Mouse (Mus musculus) lung, embryonic 16.5 days (tissue): ENCODE measurements around the gene Trip11. TPM values are rescaled to one million over a fixed set of nuclear protein-coding genes. Genes with fewer than 3 reads are reported as not detected.

Experiments used
- ATAC-seq: fragments of 200-750 bp; cut with Nextera tagmentation; 2 replicates; pipeline ENCODE4 v1.8.0; 2017; ENCODE audit warnings: low read depth, mild to moderate bottlenecking, moderate library complexity
- H3K27ac ChIP-seq: fragments of 300-500 bp; sonication (generic); 2 replicates; pipeline ENCODE4 v1.5.1; 2014; ENCODE audit warnings: mild to moderate bottlenecking, control low read depth, low read length
- H3K27me3 ChIP-seq: fragments of 300-500 bp; sonication (generic); 2 replicates; pipeline ENCODE4 v1.6.1; 2014; ENCODE audit warnings: low read depth, low read length, mixed read lengths; ENCODE audit not compliant: control insufficient read depth, insufficient read depth
- H3K36me3 ChIP-seq: fragments of 300-500 bp; sonication (generic); 2 replicates; pipeline ENCODE4 v1.6.1; 2014; ENCODE audit warnings: low read length; ENCODE audit not compliant: control insufficient read depth, insufficient read depth
- H3K4me1 ChIP-seq: fragments of 300-500 bp; sonication (generic); replicated peaks from 2 replicates; pipeline ENCODE4 v1.6.1; 2014; ENCODE audit warnings: low read length, mixed read lengths; ENCODE audit not compliant: control insufficient read depth, insufficient read depth
- H3K4me2 ChIP-seq: fragments of 300-500 bp; sonication (generic); 2 replicates; pipeline ENCODE4 v1.6.1; 2014; ENCODE audit warnings: low read depth, low read length, control low read depth
- H3K4me3 ChIP-seq: fragments of 300-500 bp; sonication (generic); 2 replicates; pipeline ENCODE4 v1.5.1; 2014; ENCODE audit warnings: mild to moderate bottlenecking, low read length, control low read depth
- H3K9ac ChIP-seq: fragments of 300-500 bp; sonication (generic); 2 replicates; pipeline ENCODE4 v1.6.1; 2014; ENCODE audit warnings: low read length, control low read depth
- H3K9me3 ChIP-seq: fragments of 300-500 bp; sonication (generic); 2 replicates; pipeline ENCODE4 v1.6.1; 2016; ENCODE audit warnings: low read length; ENCODE audit not compliant: control insufficient read depth
- WGBS: fragments of 180-500 bp; shearing (Covaris S2); extraction: QIAGEN DNeasy Blood & Tissue Kit; methylation state at CpG from one replicate; pipeline ENCODE4 v1.1.7; 2014; 5-methylcytosine and 5-hydroxymethylcytosine counted together
- polyA plus RNA-seq: library from polyadenylated mRNA; unstranded; fragments of >200 nt; fragmentation: Nextera tagmentation; extraction: Ambion mirVana; gene quantifications from 2 replicates; pipeline ENCODE4 v1.2.1, GENCODE M21; 2015

The Trip11 gene
- polyA plus RNA-seq, 1 experiment from 2014 or later = 23.4 TPM

GRCm38 (mm10) chr12:101904170-101904569, 8.9 kb downstream of the Trip11 start:
- no peak for ATAC-seq
- WGBS = 89% methylated on average over 3 of the region's 3 CpGs
- Histone ChIP-seq H3K4me3 (no peak overlapping the region), H3K9ac (no peak overlapping the region), H3K27ac (no peak overlapping the region), H3K36me3 (peaks cover 8% of the 10 kb centered on the region), H3K4me1 (no peaks in the 10 kb centered on the region), H3K9me3 (no peaks in the 10 kb centered on the region), H3K4me2 (no peak overlapping the region), H3K27me3 (no peaks in the 10 kb centered on the region)

GRCm38 (mm10) chr12:101899671-101900245, 13.3 kb downstream of the Trip11 start:
- H3K36me3 ChIP-seq = 0 out of 2 replicates have a peak, but pooled peaks cover 2% of the 10 kb centered on the region
- no peak overlapping the region for H3K4me2 ChIP-seq
- H3K4me3 ChIP-seq = no peak overlapping the region
- 69% methylated on average over 2 of the region's 2 CpGs for WGBS
- H3K27ac ChIP-seq = no peak overlapping the region
- H3K9me3 ChIP-seq = no peaks in the 10 kb centered on the region
- no peaks in the 10 kb centered on the region for H3K4me1 ChIP-seq
- ATAC-seq = no peak
- no peaks in the 10 kb centered on the region for H3K27me3 ChIP-seq
- H3K9ac ChIP-seq = no peak overlapping the region

DNA sequence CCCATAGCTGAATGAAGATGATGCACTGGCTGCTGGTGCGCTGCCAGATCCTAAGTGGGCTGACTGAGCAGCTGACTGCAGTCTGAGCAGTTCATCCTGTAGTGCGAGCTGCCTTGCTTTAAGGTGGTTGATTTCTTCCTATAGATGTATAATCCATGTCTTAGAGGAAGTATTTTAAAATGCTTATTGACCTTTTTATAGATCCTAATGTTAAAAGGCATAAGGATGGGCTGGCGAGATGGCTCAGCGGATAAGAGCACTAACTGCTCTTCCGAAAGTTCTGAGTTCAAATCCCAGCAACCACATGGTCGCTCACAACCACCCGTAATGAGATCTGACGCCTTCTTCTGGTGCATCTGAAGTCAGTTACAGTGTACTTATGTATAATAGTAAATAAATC, 14.1 kb downstream of the Trip11 start:
- Histone ChIP-seq H3K27me3 (no peaks in the 10 kb centered on the region), H3K9me3 (no peaks in the 10 kb centered on the region), H3K9ac (no peak overlapping the region), H3K36me3 (0 out of 2 replicates have a peak, but pooled peaks cover 2% of the 10 kb centered on the region), H3K4me2 (no peak overlapping the region), H3K4me1 (no peaks in the 10 kb centered on the region), H3K27ac (no peak overlapping the region), H3K4me3 (no peak overlapping the region)
- ATAC-seq = no peak
- 95% methylated on average over 8 of the region's 8 CpGs for WGBS

GRCm38 (mm10) chr12:101897113-101897512, 16.0 kb downstream of the Trip11 start:
- no peak overlapping the region for H3K4me3 ChIP-seq
- no peak overlapping the region for H3K9ac ChIP-seq
- H3K9me3 ChIP-seq = no peaks in the 10 kb centered on the region
- H3K4me1 ChIP-seq = no peaks in the 10 kb centered on the region
- peaks cover 9% of the 10 kb centered on the region; the same call in 1 of the 2 replicates for H3K36me3 ChIP-seq
- no peak overlapping the region for H3K4me2 ChIP-seq
- H3K27me3 ChIP-seq = no peaks in the 10 kb centered on the region
- ATAC-seq = no peak
- no peak overlapping the region for H3K27ac ChIP-seq
- 70% methylated on average over 7 of the region's 7 CpGs for WGBS

GRCm38 (mm10) chr12:101893296-101893695, 19.8 kb downstream of the Trip11 start:
- H3K36me3 ChIP-seq = peaks cover 17% of the 10 kb centered on the region; the same call in 1 of the 2 replicates
- 85% methylated on average over 8 of the region's 8 CpGs for WGBS
- H3K4me2 ChIP-seq = no peak overlapping the region
- ATAC-seq = no peak
- no peaks in the 10 kb centered on the region for H3K27me3 ChIP-seq
- no peak overlapping the region for H3K4me3 ChIP-seq
- H3K27ac ChIP-seq = no peak overlapping the region
- no peaks in the 10 kb centered on the region for H3K9me3 ChIP-seq
- H3K4me1 ChIP-seq = no peaks in the 10 kb centered on the region
- no peak overlapping the region for H3K9ac ChIP-seq

GRCm38 (mm10) chr12:101892832-101893231, 20.2 kb downstream of the Trip11 start:
- peaks cover 17% of the 10 kb centered on the region; the same call in 1 of the 2 replicates for H3K36me3 ChIP-seq
- no peaks in the 10 kb centered on the region for H3K9me3 ChIP-seq
- no peak overlapping the region for H3K4me2 ChIP-seq
- ATAC-seq = no peak
- WGBS = 97% methylated on average over 2 of the region's 2 CpGs
- no peak overlapping the region for H3K9ac ChIP-seq
- no peak overlapping the region for H3K4me3 ChIP-seq
- H3K27me3 ChIP-seq = no peaks in the 10 kb centered on the region
- no peak overlapping the region for H3K27ac ChIP-seq
- H3K4me1 ChIP-seq = no peaks in the 10 kb centered on the region

DNA sequence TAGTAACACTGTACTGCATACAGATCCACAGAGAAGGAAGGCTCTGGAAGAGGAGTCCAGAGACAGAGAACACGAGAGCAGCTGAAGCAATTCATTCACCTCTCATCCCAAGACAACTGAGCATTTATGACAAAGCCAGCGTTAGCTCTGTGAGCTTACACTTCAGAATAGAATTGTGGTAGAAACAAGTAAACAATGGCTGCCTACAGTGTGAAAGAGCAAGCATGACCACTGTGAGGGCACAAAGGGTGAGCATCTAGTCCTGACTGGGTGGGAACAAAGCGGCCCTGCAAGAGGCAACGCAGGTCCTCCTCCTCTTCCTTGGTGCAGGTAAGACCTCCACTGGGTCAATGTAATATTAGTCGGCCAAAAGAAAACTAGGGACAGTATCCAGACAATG, 22.0 kb downstream of the Trip11 start:
- Histone ChIP-seq H3K4me2 (no peak overlapping the region), H3K27me3 (no peaks in the 10 kb centered on the region), H3K27ac (no peak overlapping the region), H3K4me1 (no peaks in the 10 kb centered on the region), H3K9ac (no peak overlapping the region), H3K36me3 (peaks cover 21% of the 10 kb centered on the region; the same call in 1 of the 2 replicates), H3K9me3 (no peaks in the 10 kb centered on the region), H3K4me3 (no peak overlapping the region)
- ATAC-seq = no peak
- 87% methylated on average over 5 of the region's 5 CpGs for WGBS

GRCm38 (mm10) chr12:101889351-101889750, 23.7 kb downstream of the Trip11 start:
- H3K4me2 ChIP-seq = no peak overlapping the region
- H3K27me3 ChIP-seq = no peaks in the 10 kb centered on the region
- no peak overlapping the region for H3K4me3 ChIP-seq
- H3K4me1 ChIP-seq = no peaks in the 10 kb centered on the region
- WGBS = 82% methylated on average over 3 of the region's 3 CpGs
- H3K9me3 ChIP-seq = no peaks in the 10 kb centered on the region
- no peak for ATAC-seq
- H3K27ac ChIP-seq = no peak overlapping the region
- no peak overlapping the region for H3K9ac ChIP-seq
- peaks cover 24% of the 10 kb centered on the region; the same call in 1 of the 2 replicates for H3K36me3 ChIP-seq

- H3K27ac ChIP-seq = no peak overlapping the region
- ATAC-seq = no peak
- no peaks in the 10 kb centered on the region for H3K27me3 ChIP-seq
- H3K4me2 ChIP-seq = no peak overlapping the region
- H3K36me3 ChIP-seq = peaks cover 28% of the 10 kb centered on the region
- no peaks in the 10 kb centered on the region for H3K9me3 ChIP-seq
- H3K4me1 ChIP-seq = no peaks in the 10 kb centered on the region
- WGBS = 71% methylated on average over 2 of the region's 2 CpGs
- no peak overlapping the region for H3K4me3 ChIP-seq
- no peak overlapping the region for H3K9ac ChIP-seq
Measured at GRCm38 (mm10) chr12:101888312-101888711, 24.8 kb downstream of the Trip11 start.

DNA sequence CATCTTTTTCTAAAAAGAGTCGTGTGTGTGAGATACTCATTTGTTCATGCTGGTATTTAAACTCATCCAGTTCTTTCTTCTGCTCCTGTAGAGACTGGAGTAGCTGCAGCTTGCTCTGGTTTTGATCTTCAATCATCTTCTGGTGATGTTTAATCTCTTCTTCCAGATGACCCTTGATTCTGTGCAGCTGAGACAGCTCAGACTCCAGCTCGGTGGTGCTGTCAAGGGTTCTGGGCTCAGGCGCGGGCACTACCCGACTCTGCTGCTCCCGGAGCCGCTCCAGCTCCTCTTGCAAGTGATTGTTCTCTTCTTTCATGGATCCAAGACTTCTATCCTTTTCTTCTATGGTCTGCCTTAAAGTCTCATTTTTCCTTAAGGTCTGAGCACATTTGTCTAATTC, 28.1 kb downstream of the Trip11 start:
- Histone ChIP-seq H3K27ac (no peak overlapping the region), H3K36me3 (peaks cover 21% of the 10 kb centered on the region), H3K9ac (no peak overlapping the region), H3K4me2 (no peak overlapping the region), H3K27me3 (no peaks in the 10 kb centered on the region), H3K4me1 (no peaks in the 10 kb centered on the region), H3K9me3 (no peaks in the 10 kb centered on the region), H3K4me3 (no peak overlapping the region)
- ATAC-seq = no peak
- 95% methylated on average over 7 of the region's 7 CpGs for WGBS
